Mouse (Mus musculus) heart, postnatal 0 days (tissue): ENCODE data around the gene Polr1a. TPM values are rescaled to one million over a fixed set of nuclear protein-coding genes. Genes with fewer than 3 reads are reported as not detected.

Experiments used
- ATAC-seq: fragments of 200-750 bp; cut with Nextera tagmentation; 2 replicates; pipeline ENCODE4 v1.8.0; 2017; ENCODE audit warnings: low read depth, moderate number of reproducible peaks, moderate library complexity; ENCODE audit not compliant: insufficient read depth
- DNase-seq: peaks from one replicate; pipeline ENCODE4 v3.0.0-alpha.2; 2016; ENCODE audit warnings: low spot score
- H3K27ac ChIP-seq: fragments of 300-500 bp; sonication (generic); 2 replicates; pipeline ENCODE4 v1.5.1; 2014; ENCODE audit warnings: low read depth, mild to moderate bottlenecking
- H3K27me3 ChIP-seq: fragments of 300-500 bp; sonication (generic); 2 replicates; pipeline ENCODE4 v1.6.1; 2014; ENCODE audit warnings: low read length, mixed read lengths; ENCODE audit not compliant: control insufficient read depth, insufficient read depth
- H3K36me3 ChIP-seq: fragments of 300-500 bp; sonication (generic); replicated peaks from 2 replicates; pipeline ENCODE4 v1.6.1; 2014; ENCODE audit warnings: low read length, mixed read lengths; ENCODE audit not compliant: control insufficient read depth, insufficient read depth
- H3K4me1 ChIP-seq: fragments of 300-500 bp; sonication (generic); 2 replicates; pipeline ENCODE4 v1.6.1; 2014; ENCODE audit warnings: antibody characterized with exemption; ENCODE audit not compliant: control insufficient read depth, insufficient read depth
- H3K4me2 ChIP-seq: fragments of 300-500 bp; sonication (generic); 2 replicates; pipeline ENCODE4 v1.6.1; 2014; ENCODE audit warnings: low read depth, mild to moderate bottlenecking, low read length, moderate library complexity
- H3K4me3 ChIP-seq: fragments of 300-500 bp; sonication (generic); 2 replicates; pipeline ENCODE4 v1.5.1; 2014; ENCODE audit warnings: low read depth, low read length
- H3K9ac ChIP-seq: fragments of 300-500 bp; sonication (generic); replicated peaks from 2 replicates; pipeline ENCODE4 v1.6.1; 2014; ENCODE audit warnings: low read depth, low read length, mixed read lengths
- H3K9me3 ChIP-seq: fragments of 300-500 bp; sonication (generic); replicated peaks from 2 replicates; pipeline ENCODE4 v1.6.1; 2016; ENCODE audit warnings: low read length; ENCODE audit not compliant: control insufficient read depth
- CTCF ChIP-seq: IDR thresholded peaks from 2 replicates; pipeline ENCODE4 v1.5.1; 2016; ENCODE audit warnings: antibody characterized with exemption, control low read depth, low read depth
- EP300 ChIP-seq: IDR thresholded peaks from 2 replicates; pipeline ENCODE4 v1.6.1; 2016; ENCODE audit warnings: antibody characterized with exemption, low read depth
- WGBS: fragments of 180-500 bp; shearing (Covaris S2); extraction: QIAGEN DNeasy Blood & Tissue Kit; methylation state at CpG from one replicate; pipeline ENCODE4 v1.1.7; 2014; 5-methylcytosine and 5-hydroxymethylcytosine counted together
- polyA plus RNA-seq: library from polyadenylated mRNA; unstranded; fragments of >200 nt; fragmentation: Nextera tagmentation; extraction: Ambion mirVana; gene quantifications from 2 replicates; pipeline ENCODE4 v1.2.1, GENCODE M21; 2015
- total RNA-seq: library from RNA; depleted of rRNA; stranded (reverse); fragments of >200 nt; gene quantifications from 2 replicates; pipeline ENCODE4 v1.2.3, GENCODE M21; 2014; ENCODE audit warnings: low replicate concordance; rRNA removed

Gene Polr1a
- total and polyA plus RNA-seq, 2 experiments from 2014 or later = 17.8 to 32.0 TPM

GRCm38 (mm10) chr6:72025497-72025896 lies 116.6 kb downstream of the Polr1a start:
- no peaks in the 10 kb centered on the region for H3K4me1 ChIP-seq
- H3K27me3 ChIP-seq = no peaks in the 10 kb centered on the region
- no peaks in the 10 kb centered on the region for H3K9me3 ChIP-seq
- H3K9ac ChIP-seq = no peak overlapping the region
- DNase-seq (peak; percentile 1), ATAC-seq (no peak)
- no peak overlapping the region for H3K4me2 ChIP-seq
- no peak overlapping the region for H3K4me3 ChIP-seq
- no peaks in the 10 kb centered on the region for H3K36me3 ChIP-seq
- H3K27ac ChIP-seq = no peak overlapping the region
- TF ChIP-seq CTCF (no peak), EP300 (no peak)

GRCm38 (mm10) chr6:72028079-72028478 lies 119.2 kb downstream of the Polr1a start:
- no peaks in the 10 kb centered on the region for H3K4me1 ChIP-seq
- H3K4me3 ChIP-seq = no peak overlapping the region
- no peaks in the 10 kb centered on the region for H3K36me3 ChIP-seq
- no peak overlapping the region for H3K9ac ChIP-seq
- H3K9me3 ChIP-seq = no peaks in the 10 kb centered on the region
- no peaks in the 10 kb centered on the region for H3K27me3 ChIP-seq
- WGBS = 91% methylated on average over 1 of the region's 1 CpGs
- DNase-seq (no peak), ATAC-seq (no peak)
- TF ChIP-seq CTCF (no peak), EP300 (no peak)
- no peak overlapping the region for H3K4me2 ChIP-seq
- no peak overlapping the region for H3K27ac ChIP-seq

- Histone ChIP-seq H3K27me3 (no peaks in the 10 kb centered on the region), H3K27ac (no peak overlapping the region), H3K4me2 (no peak overlapping the region), H3K36me3 (no peaks in the 10 kb centered on the region), H3K9ac (no peak overlapping the region), H3K4me3 (no peak overlapping the region), H3K9me3 (no peaks in the 10 kb centered on the region), H3K4me1 (no peaks in the 10 kb centered on the region)
- DNase-seq = no peak
- WGBS = 30% methylated on average over 6 of the region's 6 CpGs
- no peak for TF ChIP-seq CTCF
- TF ChIP-seq EP300 = no peak
- ATAC-seq = no peak
Measured at GRCm38 (mm10) chr6:72029674-72030073, 120.8 kb downstream of the Polr1a start.

Other genes with a start within 250 kb of the Polr1a start
- gene Reep1, start 201.5 kb upstream of the Polr1a start, total RNA-seq = 16.8 and 32.1 TPM in 2 replicates
- 11.4 and 12.2 TPM in 2 replicates for gene Reep1, start 201.5 kb upstream of the Polr1a start, polyA plus RNA-seq
- gene Mrpl35, start 82.1 kb upstream of the Polr1a start, total RNA-seq = 8.9 and 13.2 TPM in 2 replicates
- 91.3 and 92.1 TPM in 2 replicates for gene Mrpl35, start 82.1 kb upstream of the Polr1a start, polyA plus RNA-seq
- 504 and 545 TPM in 2 replicates for gene Immt, start 77.7 kb upstream of the Polr1a start, total RNA-seq
- 499 and 506 TPM in 2 replicates for gene Immt, start 77.7 kb upstream of the Polr1a start, polyA plus RNA-seq
- gene Ptcd3, start 303 bp upstream of the Polr1a start, total RNA-seq = 70.0 and 95.6 TPM in 2 replicates
- 78.4 and 84.8 TPM in 2 replicates for gene Ptcd3, start 303 bp upstream of the Polr1a start, polyA plus RNA-seq
- gene St3gal5, start 188.5 kb downstream of the Polr1a start, total RNA-seq = 6.3 and 13.0 TPM in 2 replicates
- 24.7 and 25.3 TPM in 2 replicates for gene St3gal5, start 188.5 kb downstream of the Polr1a start, polyA plus RNA-seq